Mouse (Mus musculus) spleen, adult 18-20 months (tissue): ENCODE results near the gene 4930562C15Rik.
"Not testable (repeated sequence)": the region's sequence is repeated elsewhere in the genome, so short reads cannot be mapped to it uniquely, and the experiment has no call there.

ENCODE experiments used
- DNase-seq, 2 experiments: peaks; one replicate each; pipeline ENCODE4 v3.0.0; 2022; ENCODE audit warnings: mixed read lengths in 2 of 2

The 4930562C15Rik gene

GRCm38 (mm10) chr16:4835191-4835590, at the start of gene 4930562C15Rik:
Gene 4930562C15Rik (plus strand): TSS chr16:4835416.
- DNase-seq = no peak

GRCm38 (mm10) chr16:4785706-4786105, 49.5 kb upstream of the 4930562C15Rik start:
- no peak for DNase-seq

- no peak for DNase-seq
Observed at GRCm38 (mm10) chr16:4788176-4788575, 47.0 kb upstream of the 4930562C15Rik start.

GRCm38 (mm10) chr16:4789311-4789768, 45.9 kb upstream of the 4930562C15Rik start:
- DNase-seq = peak in 1 of 2 experiments; percentile 19

GRCm38 (mm10) chr16:4789810-4790559, 45.2 kb upstream of the 4930562C15Rik start, which contains the start of gene Cdip1:
Gene Cdip1 (minus strand): TSS chr16:4790292.
- DNase-seq = peak; percentile 87 to 92

- DNase-seq = no peak
Observed at GRCm38 (mm10) chr16:4791332-4791731, 43.9 kb upstream of the 4930562C15Rik start.

GRCm38 (mm10) chr16:4796631-4797030, 38.6 kb upstream of the 4930562C15Rik start:
- no peak for DNase-seq

GRCm38 (mm10) chr16:4818349-4818748, 16.9 kb upstream of the 4930562C15Rik start:
- DNase-seq = no peak

GRCm38 (mm10) chr16:4824466-4824865, 10.8 kb upstream of the 4930562C15Rik start:
- DNase-seq = not testable (repeated sequence)

- no peak for DNase-seq
Observed at GRCm38 (mm10) chr16:4827639-4828038, 7.6 kb upstream of the 4930562C15Rik start.

GRCm38 (mm10) chr16:4829271-4829900, 5.8 kb upstream of the 4930562C15Rik start:
- DNase-seq = no peak

- no peak for DNase-seq
Observed at GRCm38 (mm10) chr16:4831650-4832419, 3.4 kb upstream of the 4930562C15Rik start.

GRCm38 (mm10) chr16:4833858-4834257, 1.4 kb upstream of the 4930562C15Rik start:
- no peak for DNase-seq

- DNase-seq = no peak
Observed at GRCm38 (mm10) chr16:4837631-4838030, 2.4 kb downstream of the 4930562C15Rik start.

- no peak for DNase-seq
Observed at GRCm38 (mm10) chr16:4839552-4839951, 4.3 kb downstream of the 4930562C15Rik start.

GRCm38 (mm10) chr16:4840231-4840630, 5.0 kb downstream of the 4930562C15Rik start:
- no peak for DNase-seq

GRCm38 (mm10) chr16:4847041-4847440, 11.8 kb downstream of the 4930562C15Rik start:
- peak; percentile 35 to 36 for DNase-seq

GRCm38 (mm10) chr16:4848090-4848489, 12.9 kb downstream of the 4930562C15Rik start:
- no peak for DNase-seq

- DNase-seq = no peak
Observed at GRCm38 (mm10) chr16:4850361-4850760, 15.1 kb downstream of the 4930562C15Rik start.

GRCm38 (mm10) chr16:4850938-4851628, 15.9 kb downstream of the 4930562C15Rik start:
- no peak for DNase-seq

- no peak for DNase-seq
Observed at GRCm38 (mm10) chr16:4855046-4855650, 19.9 kb downstream of the 4930562C15Rik start.

- peak in 1 of 2 experiments; percentile 34 for DNase-seq
Observed at GRCm38 (mm10) chr16:4861392-4861791, 26.2 kb downstream of the 4930562C15Rik start.
